Mouse (Mus musculus): Measurements from ENCODE around the gene Rnf169.

- TF ChIP-seq CTCF (IDR thresholded peaks at IDR 0.05; ENCODE audit: low read depth) (peak; percentile 89), EP300 (optimal IDR thresholded peaks at IDR 0.05) (no peak)
Measured at GRCm38 (mm10) chr7:100029307-100029706, 49.1 kb upstream of the Rnf169 start.

Data from stomach, postnatal 0 days (tissue).